Mouse (Mus musculus): ENCODE measurements around the gene Hpn. TPM values are rescaled to one million over a fixed set of nuclear protein-coding genes. Genes with fewer than 3 reads are reported as not detected.

The Hpn gene
- polyA plus RNA-seq, 1 experiment: 32.4 TPM

- no peak for DNase-seq (ENCODE audit: low read depth)
These were observed 60.3 kb downstream of the Hpn start for GRCm38 (mm10) chr7:31054661-31055320.

DNA sequence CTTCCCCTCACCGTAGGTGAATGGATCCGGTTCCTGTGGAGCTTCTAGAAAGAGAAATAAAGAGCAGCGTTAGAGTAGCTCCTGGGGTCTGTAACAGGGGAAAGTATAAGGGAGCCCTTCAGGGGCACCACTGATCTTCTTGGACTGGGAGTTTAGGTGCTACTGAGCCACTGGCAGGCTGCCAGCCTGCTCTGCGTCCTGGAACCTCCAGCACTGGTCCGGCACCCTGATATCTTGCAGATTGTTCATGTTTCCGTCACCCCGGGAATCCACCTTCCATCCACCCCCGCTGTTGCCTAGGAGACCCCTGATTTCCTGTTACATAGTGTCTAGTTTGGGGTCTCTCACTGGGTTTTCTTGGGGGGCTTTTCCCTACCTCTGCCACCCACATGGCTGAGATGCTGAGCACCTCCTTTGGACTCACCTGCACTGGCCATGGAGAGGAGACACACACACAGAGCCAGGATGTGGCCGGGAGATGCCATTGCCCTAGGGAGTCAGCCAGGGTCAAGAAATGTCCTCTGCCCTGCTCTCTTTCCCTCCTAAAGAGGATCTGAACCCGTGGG lies 61.1 kb downstream of the Hpn start:
- DNase-seq (ENCODE audit: low read depth): no peak

- no peak for DNase-seq (ENCODE audit: low read depth)
These were observed 62.3 kb downstream of the Hpn start for GRCm38 (mm10) chr7:31052636-31053434.

- no peak for DNase-seq (ENCODE audit: low read depth)
These were observed 62.8 kb downstream of the Hpn start for GRCm38 (mm10) chr7:31052251-31052635.

DNA sequence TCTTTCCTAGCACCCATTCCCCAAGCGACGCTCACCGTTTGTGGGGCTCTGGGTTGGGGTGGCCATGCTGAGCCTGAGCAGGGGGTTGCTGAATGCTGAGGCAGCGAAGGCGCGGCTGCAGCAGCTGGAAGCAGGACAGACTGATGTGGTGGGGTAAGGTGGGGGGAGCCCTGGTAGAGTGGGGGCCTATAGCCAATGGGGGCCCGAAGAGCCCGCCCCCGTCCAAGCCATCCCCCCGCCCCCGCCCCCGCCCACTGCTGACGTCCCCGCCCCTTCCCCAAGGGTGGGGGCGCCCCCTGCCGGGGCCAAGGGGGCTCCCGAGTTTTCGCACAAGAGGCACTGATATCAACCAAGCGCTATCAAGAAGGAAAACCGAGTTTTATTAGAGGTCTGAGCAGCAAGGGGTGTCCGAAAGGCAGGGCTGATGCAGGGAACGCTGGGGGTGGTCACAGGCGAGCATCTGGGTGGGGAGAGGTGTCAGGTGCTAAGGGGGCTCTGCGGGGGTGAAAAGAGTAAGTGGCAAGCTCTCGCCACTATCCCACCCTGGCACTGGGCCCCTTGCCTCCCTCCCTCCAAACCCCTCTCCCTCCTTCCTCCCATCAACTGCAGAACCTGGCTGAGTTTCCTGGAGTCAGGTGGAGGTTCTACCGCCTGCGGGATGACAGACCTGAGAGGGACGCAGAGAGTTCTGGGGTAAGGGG lies 63.6 kb downstream of the Hpn start, which contains the start of gene Fxyd7:
Fxyd7 (minus strand) TSS at position 147 of the 701 bp plus-strand sequence.
- DNase-seq (ENCODE audit: low read depth): no peak

GRCm38 (mm10) chr7:31050921-31051320 lies 64.2 kb downstream of the Hpn start:
- no peak for DNase-seq (ENCODE audit: low read depth)

- no peak for DNase-seq (ENCODE audit: low read depth)
These were observed 64.6 kb downstream of the Hpn start for GRCm38 (mm10) chr7:31050487-31050886.

- no peak for DNase-seq (ENCODE audit: low read depth)
These were observed 65.2 kb downstream of the Hpn start for GRCm38 (mm10) chr7:31049846-31050281.

- no peak for DNase-seq (ENCODE audit: low read depth)
These were observed 65.8 kb downstream of the Hpn start for GRCm38 (mm10) chr7:31049135-31049845.

Other genes with a start within 250 kb of the Hpn start
- gene Cd22, start 234.9 kb downstream of the Hpn start, polyA plus RNA-seq (2012; rRNA removed): 0.81 and 1.1 TPM in 2 replicates
- gene Mag, start 200.4 kb downstream of the Hpn start, polyA plus RNA-seq (2012; rRNA removed): 0.61 and 0.65 TPM in 2 replicates
- gene Hamp2, start 190.6 kb downstream of the Hpn start, polyA plus RNA-seq (2012; rRNA removed): 1.1 and 2.7 TPM in 2 replicates
- gene Hamp, start 171.3 kb downstream of the Hpn start, polyA plus RNA-seq (2012; rRNA removed): 0.76 and 8.4 TPM in 2 replicates
- gene Usf2, start 158.5 kb downstream of the Hpn start, polyA plus RNA-seq (2012; rRNA removed): 84.7 and 96.8 TPM in 2 replicates
- 71.1 and 104 TPM in 2 replicates for gene Lsr, start 141.8 kb downstream of the Hpn start, polyA plus RNA-seq (2012; rRNA removed)
- gene Fam187b, start 141.5 kb downstream of the Hpn start, polyA plus RNA-seq (2012; rRNA removed): 10.9 and 14.2 TPM in 2 replicates
- 61.5 and 84.3 TPM in 2 replicates for gene Fxyd5, start 72.8 kb downstream of the Hpn start, polyA plus RNA-seq (2012; rRNA removed)
- 3.9 and 5.0 TPM in 2 replicates for gene Fxyd7, start 63.8 kb downstream of the Hpn start, polyA plus RNA-seq (2012; rRNA removed)
- gene Fxyd1, start 58.1 kb downstream of the Hpn start, polyA plus RNA-seq (2012; rRNA removed): 218 and 301 TPM in 2 replicates
- gene Lgi4, start 55.9 kb downstream of the Hpn start, polyA plus RNA-seq (2012; rRNA removed): 5.4 and 6.9 TPM in 2 replicates
- gene Fxyd3, start 38.6 kb downstream of the Hpn start, polyA plus RNA-seq (2012; rRNA removed): 49.4 and 80.0 TPM in 2 replicates
- gene Scn1b, start 11.7 kb upstream of the Hpn start, polyA plus RNA-seq (2012; rRNA removed): 30.3 and 42.4 TPM in 2 replicates
- 60.3 and 80.0 TPM in 2 replicates for gene Gramd1a, start 40.6 kb upstream of the Hpn start, polyA plus RNA-seq (2012; rRNA removed)
- gene Scgb2b2, start 175.2 kb upstream of the Hpn start, polyA plus RNA-seq (2012; rRNA removed): not detected in 2 replicates
- gene Scgb1b2, start 176.5 kb upstream of the Hpn start, polyA plus RNA-seq (2012; rRNA removed): not detected in 2 replicates
- not detected in 2 replicates for gene Scgb2b3, start 246.8 kb upstream of the Hpn start, polyA plus RNA-seq (2012; rRNA removed)